ENCODE assay signal across 7 mouse cellular contexts in genomic region chr2:148672199-148673096, GRCm38 (mm10). TPM values are rescaled to one million over a fixed set of nuclear protein-coding genes. Genes with fewer than 3 reads are reported as not detected.
A peak's percentile ranks its signal among the peaks of the same experiment; 100 is the strongest.
DNase-seq lines count a peak whose midpoint lies in the region; ATAC-seq and TF ChIP-seq lines count a peak whose summit lies in the region.

Gene Nxt1 (plus strand): TSS chr2:148672601.

- 2% methylated on average over 58 of the region's 58 CpGs for WGBS in embryonic facial prominence, embryonic 10.5 days
- WGBS in intestine, postnatal 0 days = under 1% methylated on average over 58 of the region's 58 CpGs
- WGBS in midbrain, embryonic 12.5 days = 1% methylated on average over 58 of the region's 58 CpGs
- under 1% methylated on average over 58 of the region's 58 CpGs for WGBS in small intestine, adult 2 months

- H3K9ac ChIP-seq in intestine, postnatal 0 days (ENCODE audit: low read depth, low read length) = peak within 1 kb of the TSS; percentile 62
- peak within 1 kb of the TSS; percentile 86 for H3K9ac ChIP-seq in midbrain, embryonic 12.5 days (replicated peaks)

- no peaks in the 10 kb centered on the region for H3K27me3 ChIP-seq in embryonic facial prominence, embryonic 10.5 days (replicated peaks; ENCODE audit: low read depth, poor library complexity, severe bottlenecking)
- no peaks in the 10 kb centered on the region for H3K27me3 ChIP-seq in intestine, postnatal 0 days (replicated peaks; ENCODE audit: control insufficient read depth, insufficient read depth, low read length)
- H3K27me3 ChIP-seq in midbrain, embryonic 12.5 days = no peaks in the 10 kb centered on the region
- no peaks in the 10 kb centered on the region for H3K27me3 ChIP-seq in small intestine, adult 2 months (ENCODE audit: control insufficient read depth, insufficient read depth, low read length)

- peaks cover 33% of the 10 kb centered on the region for H3K4me1 ChIP-seq in embryonic facial prominence, embryonic 10.5 days
- 0 out of 2 replicates have a peak, but pooled peaks cover 7% of the 10 kb centered on the region for H3K4me1 ChIP-seq in intestine, postnatal 0 days (replicated peaks; ENCODE audit: control insufficient read depth, insufficient read depth, low read length)
- peaks cover 26% of the 10 kb centered on the region for H3K4me1 ChIP-seq in midbrain, embryonic 12.5 days
- peaks cover 3% of the 10 kb centered on the region; the same call in 1 of the 2 replicates for H3K4me1 ChIP-seq in small intestine, adult 2 months (ENCODE audit: control insufficient read depth, insufficient read depth, insufficient read length, low read length)

- peak; percentile 29; the same call in 1 of the 2 replicates for TF ChIP-seq POLR2A in small intestine, adult 2 months (IDR thresholded peaks at IDR 0.05; ENCODE audit: low read depth, low read length)

- H3K4me2 ChIP-seq in intestine, postnatal 0 days (replicated peaks; ENCODE audit: low read depth) = peak within 1 kb of the TSS; percentile 79
- H3K4me2 ChIP-seq in midbrain, embryonic 12.5 days (replicated peaks) = peak within 1 kb of the TSS; percentile 72

- no peaks in the 10 kb centered on the region for H3K9me3 ChIP-seq in embryonic facial prominence, embryonic 10.5 days
- no peaks in the 10 kb centered on the region for H3K9me3 ChIP-seq in intestine, postnatal 0 days (ENCODE audit: control insufficient read depth)
- H3K9me3 ChIP-seq in midbrain, embryonic 12.5 days = no peaks in the 10 kb centered on the region

- peaks cover 32% of the 10 kb centered on the region for H3K36me3 ChIP-seq in embryonic facial prominence, embryonic 10.5 days (replicated peaks)
- H3K36me3 ChIP-seq in intestine, postnatal 0 days (ENCODE audit: control insufficient read depth, insufficient read depth) = peaks cover 21% of the 10 kb centered on the region
- H3K36me3 ChIP-seq in midbrain, embryonic 12.5 days = peaks cover 25% of the 10 kb centered on the region
- H3K36me3 ChIP-seq in small intestine, adult 2 months (ENCODE audit: control insufficient read depth, insufficient read depth, low read length) = peaks cover 7% of the 10 kb centered on the region

- TF ChIP-seq CTCF in intestine, postnatal 0 days (IDR thresholded peaks at IDR 0.05; ENCODE audit: low read depth) = peak; percentile 10; the same call in 1 of the 2 replicates
- no peak for TF ChIP-seq CTCF in small intestine, adult 2 months (IDR thresholded peaks at IDR 0.05; ENCODE audit: extremely low read depth, insufficient read length, insufficient replicate concordance, low read depth, low read length)

- H3K27ac ChIP-seq in embryonic facial prominence, embryonic 10.5 days (replicated peaks) = peak within 1 kb of the TSS; percentile 91
- H3K27ac ChIP-seq in intestine, postnatal 0 days (ENCODE audit: low read depth, low read length) = peak within 1 kb of the TSS; percentile 47
- peak within 1 kb of the TSS; percentile 71 for H3K27ac ChIP-seq in midbrain, embryonic 12.5 days (replicated peaks)
- 0 out of 2 replicates have a peak within 1 kb of the TSS, but pooled peaks have one; percentile 32 for H3K27ac ChIP-seq in small intestine, adult 2 months (ENCODE audit: insufficient read depth, low read depth, low read length)

- peak; percentile 100 for DNase-seq in adrenal gland, postnatal 10 days
- peak; percentile 97 for DNase-seq in embryonic facial prominence, embryonic 10.5 days (ENCODE audit: low spot score)
- no peak for DNase-seq in gonadal fat pad, adult 2 months (ENCODE audit: low read depth)
- peak; percentile 98 for DNase-seq in left cerebral cortex, postnatal 4 days

- peak; percentile 100 for ATAC-seq in intestine, postnatal 0 days
- ATAC-seq in midbrain, embryonic 12.5 days (ENCODE audit: low FRiP score, low read depth) = peak; percentile 99

- intact Hi-C loops in left cerebral cortex, postnatal 4 days (cut with DNase I) = no loop called here

- peak within 1 kb of the TSS; percentile 75 for H3K4me3 ChIP-seq in embryonic facial prominence, embryonic 10.5 days
- peak within 1 kb of the TSS; percentile 70 for H3K4me3 ChIP-seq in intestine, postnatal 0 days (ENCODE audit: low read depth, low read length)
- H3K4me3 ChIP-seq in midbrain, embryonic 12.5 days = peak within 1 kb of the TSS; percentile 82
- peak within 1 kb of the TSS; percentile 94 for H3K4me3 ChIP-seq in small intestine, adult 2 months (ENCODE audit: low read depth, low read length)

RNA-seq across cellular contexts. Expression of gene Nxt1, which starts in this region (rescaled TPM):
- total RNA-seq in adrenal gland, postnatal 10 days (2021) = 10 to 100 TPM; 20.0 to 22.6 TPM
- 142 and 154 TPM in 2 replicates for polyA plus RNA-seq in embryonic facial prominence, embryonic 10.5 days (2016; fragmentation: Nextera tagmentation; extraction: Ambion mirVana)
- 22.4 and 24.8 TPM in 2 replicates for polyA plus RNA-seq in gonadal fat pad, adult 2 months (2012; rRNA removed)
- 35.6 and 35.9 TPM in 2 replicates for polyA plus RNA-seq in intestine, postnatal 0 days (2015; fragmentation: Nextera tagmentation; extraction: Ambion mirVana)
- 10 to 100 TPM; 11.4 to 12.6 TPM for total RNA-seq in left cerebral cortex, postnatal 4 days (2021)
- 87.3 and 97.9 TPM in 2 replicates for polyA plus RNA-seq in midbrain, embryonic 12.5 days (2016; fragmentation: Nextera tagmentation; extraction: Ambion mirVana)
- polyA plus RNA-seq in small intestine, adult 2 months (2012; rRNA removed) = 9.4 and 14.1 TPM in 2 replicates

Comparison
In these comparisons a context has a peak if more than half of its experiments do, and no peak if none do; other contexts are left out.
1. H3K27ac ChIP-seq: peak in every context shown above with its lines; median percentile 91 in embryonic facial prominence, embryonic 10.5 days; 71 in midbrain, embryonic 12.5 days; 47 in intestine, postnatal 0 days; 32 in small intestine, adult 2 months.